Mouse (Mus musculus): ENCODE data around the gene Kctd13. TPM values are rescaled to one million over a fixed set of nuclear protein-coding genes. Genes with fewer than 3 reads are reported as not detected.

The Kctd13 gene
- polyA plus RNA-seq, 1 experiment, result 9.1 TPM

DNA sequence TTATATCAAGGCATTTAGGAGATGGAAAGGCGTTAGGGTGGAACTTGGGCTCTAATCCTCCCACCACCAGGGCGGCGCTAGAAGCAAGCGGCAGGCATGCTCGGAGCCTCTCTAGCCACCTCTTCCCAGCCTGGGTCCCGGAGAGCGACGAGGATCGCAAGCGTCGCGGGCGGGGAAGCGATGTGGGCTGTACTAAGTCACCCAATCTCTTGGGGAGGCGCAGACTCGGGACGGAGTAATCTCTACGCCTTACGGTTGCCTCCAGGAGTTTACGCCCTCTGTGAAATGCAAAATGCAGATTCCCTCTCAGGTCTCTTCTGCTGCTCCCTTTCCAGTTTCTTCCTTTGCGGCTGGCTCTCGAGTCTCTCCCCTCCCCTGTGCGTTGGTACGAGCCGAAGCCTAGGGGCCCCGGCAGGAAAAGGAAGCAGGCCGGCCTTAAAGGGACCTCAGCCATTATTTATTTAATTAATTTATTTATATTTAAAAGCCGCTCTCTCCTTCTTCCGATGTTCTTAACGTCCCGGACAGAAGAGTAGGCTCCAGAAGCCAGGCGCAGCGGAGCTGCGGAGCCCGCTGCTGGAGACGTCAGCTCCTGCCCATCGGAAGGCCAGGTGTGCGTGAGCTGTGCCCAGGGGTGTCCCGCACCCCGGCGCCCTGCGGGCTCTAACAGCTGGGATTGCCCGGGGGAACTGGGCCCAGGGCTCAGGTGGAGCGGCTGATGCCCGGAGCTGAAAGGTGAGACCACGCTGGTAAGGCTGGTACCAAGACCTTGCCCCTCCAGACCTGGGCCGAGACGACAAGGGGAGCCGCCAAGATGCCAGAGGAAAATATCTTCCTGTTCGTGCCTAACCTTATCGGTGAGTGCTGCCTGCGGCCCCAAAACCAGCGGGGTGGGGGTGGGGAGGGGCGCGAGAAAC is 47.5 kb downstream of the Kctd13 start, which contains the start of gene Cdiptos:
Gene Cdiptos (minus strand): TSS at position 149 of the 917 bp plus-strand sequence.
- no peaks in the 10 kb centered on the region for H3K4me1 ChIP-seq (ENCODE audit: control insufficient read depth, insufficient read depth, low read length)
- H3K27ac ChIP-seq (ENCODE audit: insufficient read depth, low read length), result peak within 1 kb of the TSS; percentile 97
- TF ChIP-seq POLR2A (IDR thresholded peaks at IDR 0.05; ENCODE audit: low read depth, low read length), result 0 out of 2 replicates have a peak, but pooled peaks have one; percentile 12
- peak; percentile 84 for TF ChIP-seq CTCF (IDR thresholded peaks at IDR 0.05; ENCODE audit: borderline replicate concordance, insufficient read depth, low read length)
- peak within 1 kb of the TSS; percentile 98 for H3K4me3 ChIP-seq (ENCODE audit: insufficient read depth, low read length)

DNA sequence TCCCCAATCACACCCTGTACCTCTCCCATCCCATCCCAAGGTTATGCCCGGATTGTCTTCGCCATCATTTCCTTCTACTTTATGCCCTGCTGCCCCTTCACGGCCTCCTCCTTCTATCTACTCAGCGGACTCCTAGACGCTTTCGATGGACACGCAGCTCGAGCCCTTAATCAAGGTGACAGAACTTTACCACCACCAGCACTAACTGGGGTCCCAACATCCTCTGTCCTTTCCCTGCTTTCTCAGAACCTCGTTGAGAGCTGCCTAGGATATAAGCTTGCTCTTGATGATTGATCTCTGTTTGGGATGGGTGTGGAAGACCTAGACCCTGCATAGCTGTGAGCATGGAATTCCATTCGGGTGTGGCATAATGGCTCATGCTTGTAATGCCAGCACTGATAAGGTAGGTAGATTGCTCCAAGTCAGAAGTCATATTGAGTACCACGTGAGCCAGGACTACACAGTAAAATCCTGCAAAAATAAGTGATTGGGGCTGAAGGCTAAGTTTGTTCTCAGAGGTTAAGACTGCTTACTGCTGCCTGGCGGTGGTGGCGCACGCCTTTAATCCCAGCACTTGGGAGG is 48.3 kb downstream of the Kctd13 start:
- H3K4me3 ChIP-seq (ENCODE audit: insufficient read depth, low read length), result peak overlapping the region; percentile 98
- no peaks in the 10 kb centered on the region for H3K4me1 ChIP-seq (ENCODE audit: control insufficient read depth, insufficient read depth, low read length)
- no peak for TF ChIP-seq CTCF (IDR thresholded peaks at IDR 0.05; ENCODE audit: borderline replicate concordance, insufficient read depth, low read length)
- 0 out of 2 replicates have a peak, but pooled peaks have one; percentile 10 for TF ChIP-seq POLR2A (IDR thresholded peaks at IDR 0.05; ENCODE audit: low read depth, low read length)
- H3K27ac ChIP-seq (ENCODE audit: insufficient read depth, low read length), result 0 out of 2 replicates have a peak overlapping the region, but pooled peaks have one; percentile 24

DNA sequence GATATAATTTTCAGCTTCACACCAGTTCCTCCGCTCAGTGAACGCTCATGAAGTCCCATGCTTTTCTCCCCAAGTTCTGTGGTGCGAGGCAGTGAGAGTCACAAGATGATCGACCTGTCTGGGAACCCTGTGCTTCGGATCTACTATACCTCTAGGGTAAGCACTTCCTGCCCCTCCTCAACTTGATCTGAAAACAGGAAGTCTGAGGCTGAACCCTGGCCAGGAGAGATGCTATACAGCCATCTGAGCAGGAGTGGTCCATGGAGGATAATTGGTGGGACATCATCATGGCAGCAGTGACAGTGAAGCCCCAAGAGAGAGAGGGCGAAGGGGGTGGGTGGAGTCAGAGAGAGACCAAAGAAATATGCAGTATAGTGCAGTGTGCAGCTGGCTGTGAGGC is 50.2 kb downstream of the Kctd13 start:
- Histone ChIP-seq H3K4me1 (ENCODE audit: control insufficient read depth, insufficient read depth, low read length) (no peaks in the 10 kb centered on the region), H3K4me3 (ENCODE audit: insufficient read depth, low read length) (no peak overlapping the region), H3K27ac (ENCODE audit: insufficient read depth, low read length) (no peak overlapping the region)
- TF ChIP-seq CTCF (IDR thresholded peaks at IDR 0.05; ENCODE audit: borderline replicate concordance, insufficient read depth, low read length) (no peak), POLR2A (IDR thresholded peaks at IDR 0.05; ENCODE audit: low read depth, low read length) (no peak)

DNA sequence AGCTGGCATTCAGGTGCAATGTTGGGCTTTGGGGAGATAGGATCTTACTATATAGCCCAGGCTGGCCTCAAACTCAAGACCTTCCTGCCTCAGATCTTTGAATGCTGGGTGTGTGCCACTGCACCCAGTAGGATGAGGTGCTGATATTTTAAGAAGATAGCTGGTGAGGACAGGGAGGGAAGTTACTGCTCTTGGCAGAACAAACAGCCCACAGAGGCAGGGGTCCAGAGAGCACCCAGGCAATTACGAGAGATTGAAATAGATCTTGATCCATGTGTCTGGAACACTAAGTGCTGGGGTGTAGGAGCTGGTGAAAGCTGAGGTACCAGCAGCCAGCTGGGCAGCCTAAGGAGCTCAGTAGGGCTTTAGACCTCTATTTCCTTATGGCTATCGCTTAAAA is 52.9 kb downstream of the Kctd13 start:
- Histone ChIP-seq H3K27ac (ENCODE audit: insufficient read depth, low read length) (no peak overlapping the region), H3K4me3 (ENCODE audit: insufficient read depth, low read length) (no peak overlapping the region), H3K4me1 (ENCODE audit: control insufficient read depth, insufficient read depth, low read length) (no peaks in the 10 kb centered on the region)
- TF ChIP-seq POLR2A (IDR thresholded peaks at IDR 0.05; ENCODE audit: low read depth, low read length) (no peak), CTCF (IDR thresholded peaks at IDR 0.05; ENCODE audit: borderline replicate concordance, insufficient read depth, low read length) (no peak)

DNA sequence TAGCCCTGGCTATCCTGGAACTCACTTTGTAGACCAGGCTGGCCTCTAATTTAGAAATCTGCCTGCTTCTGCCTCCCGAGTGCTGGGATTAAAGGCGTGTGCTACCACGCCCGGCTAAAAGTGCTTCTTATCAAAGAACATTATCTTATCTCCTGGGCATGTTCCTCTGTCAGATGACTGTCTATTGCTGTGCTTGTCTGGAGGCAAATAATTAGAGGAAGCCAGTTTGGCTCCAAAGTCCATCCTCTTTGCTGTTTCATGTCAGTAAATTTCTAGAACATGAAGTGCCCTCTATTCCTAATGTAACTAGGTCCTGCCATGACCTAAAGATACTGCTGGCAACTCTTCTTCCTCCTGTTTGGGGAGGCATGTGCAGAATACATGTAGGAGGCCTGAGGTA is 53.4 kb downstream of the Kctd13 start:
- Histone ChIP-seq H3K4me3 (ENCODE audit: insufficient read depth, low read length) (no peak overlapping the region), H3K27ac (ENCODE audit: insufficient read depth, low read length) (no peak overlapping the region), H3K4me1 (ENCODE audit: control insufficient read depth, insufficient read depth, low read length) (no peaks in the 10 kb centered on the region)
- TF ChIP-seq POLR2A (IDR thresholded peaks at IDR 0.05; ENCODE audit: low read depth, low read length), result no peak
- no peak for TF ChIP-seq CTCF (IDR thresholded peaks at IDR 0.05; ENCODE audit: borderline replicate concordance, insufficient read depth, low read length)

DNA sequence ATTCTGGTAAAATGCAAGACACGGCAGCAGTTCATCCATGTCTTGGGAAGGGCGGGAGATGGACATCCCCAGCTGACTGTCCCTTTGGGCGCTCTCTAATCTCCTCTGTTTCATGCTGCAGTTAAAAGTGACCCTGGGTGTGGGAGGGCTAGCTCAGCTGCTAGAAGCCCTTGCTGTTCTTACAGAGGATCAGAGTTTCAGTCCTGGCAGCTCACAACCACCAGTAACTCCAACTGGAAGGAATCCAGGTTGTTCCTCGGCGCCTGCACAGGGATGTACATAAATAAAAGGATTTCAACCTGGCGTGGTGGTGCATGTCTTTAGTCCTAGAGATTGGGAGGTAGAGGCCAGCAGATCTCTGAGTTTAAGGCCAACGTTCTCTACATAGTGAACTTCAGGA is 54.4 kb downstream of the Kctd13 start:
- H3K4me3 ChIP-seq (ENCODE audit: insufficient read depth, low read length), result no peak overlapping the region

DNA sequence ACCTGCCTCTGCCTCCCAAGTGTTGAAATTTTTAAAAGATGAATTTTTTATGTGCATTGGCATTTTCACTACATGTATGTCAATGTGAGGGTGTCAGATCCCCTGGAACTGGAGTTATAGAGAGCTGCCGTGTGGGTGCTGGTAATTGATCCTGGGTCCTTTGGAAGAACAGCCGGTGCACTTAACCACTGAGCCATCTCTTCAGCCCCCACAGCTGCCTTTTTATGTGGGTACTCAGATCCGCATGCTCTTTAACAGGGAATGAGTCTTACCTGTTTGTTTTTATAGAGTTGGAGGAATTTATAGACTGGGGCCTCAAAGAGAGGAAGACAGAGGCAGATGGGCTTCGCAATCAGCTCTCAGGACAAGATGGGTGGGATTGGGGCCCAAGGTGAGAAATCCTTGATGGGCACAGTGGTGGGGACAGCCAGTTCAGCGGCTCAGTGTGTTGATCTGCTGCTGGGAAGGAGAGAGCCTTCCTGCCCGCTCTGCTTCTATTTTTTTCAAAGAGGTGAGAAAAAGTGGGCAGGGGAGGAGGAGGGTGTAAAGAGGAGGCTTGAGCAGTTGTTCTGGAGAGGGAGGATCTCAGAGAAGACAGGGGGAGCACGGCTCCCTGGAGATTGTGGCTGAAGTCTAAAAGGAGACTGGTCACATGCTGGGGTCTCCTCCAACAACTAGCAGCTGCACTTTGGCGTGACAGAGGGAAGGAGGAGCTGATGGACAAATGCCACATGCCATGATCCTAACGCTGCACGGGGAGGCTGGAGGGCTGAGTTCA is 56.2 kb downstream of the Kctd13 start:
- Histone ChIP-seq H3K4me1 (ENCODE audit: control insufficient read depth, insufficient read depth, low read length) (no peaks in the 10 kb centered on the region), H3K4me3 (ENCODE audit: insufficient read depth, low read length) (no peak overlapping the region), H3K27ac (ENCODE audit: insufficient read depth, low read length) (no peak overlapping the region)
- TF ChIP-seq CTCF (IDR thresholded peaks at IDR 0.05; ENCODE audit: borderline replicate concordance, insufficient read depth, low read length), result no peak

More for the DNA sequence above, 54.4 kb downstream of the Kctd13 start:
- TF ChIP-seq CTCF (IDR thresholded peaks at IDR 0.05; ENCODE audit: borderline replicate concordance, insufficient read depth, low read length) (no peak), POLR2A (IDR thresholded peaks at IDR 0.05; ENCODE audit: low read depth, low read length) (no peak)
- Histone ChIP-seq H3K4me1 (ENCODE audit: control insufficient read depth, insufficient read depth, low read length) (no peaks in the 10 kb centered on the region), H3K27ac (ENCODE audit: insufficient read depth, low read length) (no peak overlapping the region)

DNA sequence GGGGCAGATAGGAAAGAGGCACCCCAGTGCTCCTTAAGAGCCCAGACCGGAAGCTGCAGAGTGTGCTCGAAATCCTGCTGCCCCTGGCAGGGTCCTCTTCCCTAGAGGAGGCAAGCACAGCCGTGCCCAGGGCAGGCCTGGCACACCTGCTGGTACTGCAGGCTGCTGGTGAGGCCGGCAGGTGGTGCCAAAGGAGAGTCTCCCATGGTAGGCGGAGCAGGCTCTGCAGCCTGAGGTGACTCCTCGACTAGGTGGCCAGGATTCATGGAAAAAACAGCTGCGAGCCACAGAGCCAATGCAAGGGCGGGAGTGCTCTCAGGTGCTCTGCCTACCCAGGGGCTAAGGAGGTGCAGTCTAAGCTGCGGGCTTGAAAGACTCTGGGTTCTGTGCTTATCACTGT is 57.6 kb downstream of the Kctd13 start:
- Histone ChIP-seq H3K27ac (ENCODE audit: insufficient read depth, low read length) (no peak overlapping the region), H3K4me3 (ENCODE audit: insufficient read depth, low read length) (no peak overlapping the region), H3K4me1 (ENCODE audit: control insufficient read depth, insufficient read depth, low read length) (no peaks in the 10 kb centered on the region)
- TF ChIP-seq CTCF (IDR thresholded peaks at IDR 0.05; ENCODE audit: borderline replicate concordance, insufficient read depth, low read length) (peak; percentile 43; the same call in 1 of the 2 replicates), POLR2A (IDR thresholded peaks at IDR 0.05; ENCODE audit: low read depth, low read length) (no peak)

DNA sequence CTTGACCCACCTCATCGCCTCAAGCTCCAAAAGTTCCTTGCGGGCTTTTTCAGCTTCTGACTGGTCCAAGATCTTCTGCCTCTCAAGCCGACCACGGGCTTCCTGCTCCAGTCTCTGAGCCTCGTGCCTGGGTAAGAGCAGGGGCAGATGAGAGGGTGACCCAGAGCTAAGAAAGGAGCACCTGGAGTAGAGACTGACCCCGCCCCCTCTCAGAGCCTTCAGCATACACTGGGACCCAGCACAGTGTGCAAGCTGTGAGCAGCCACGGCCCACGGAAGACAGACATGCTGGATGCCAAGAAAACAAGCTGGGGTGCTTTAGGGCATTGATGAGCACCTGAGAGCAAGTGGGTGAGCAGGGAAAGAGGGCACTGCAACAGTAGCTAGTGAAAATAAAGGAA is 60.1 kb downstream of the Kctd13 start:
- TF ChIP-seq POLR2A (IDR thresholded peaks at IDR 0.05; ENCODE audit: low read depth, low read length), result no peak
- no peak for TF ChIP-seq CTCF (IDR thresholded peaks at IDR 0.05; ENCODE audit: borderline replicate concordance, insufficient read depth, low read length)
- H3K27ac ChIP-seq (ENCODE audit: insufficient read depth, low read length), result no peak overlapping the region
- H3K4me1 ChIP-seq (ENCODE audit: control insufficient read depth, insufficient read depth, low read length), result no peaks in the 10 kb centered on the region
- no peak overlapping the region for H3K4me3 ChIP-seq (ENCODE audit: insufficient read depth, low read length)

Other genes with a start within 250 kb of the Kctd13 start
- gene Bola2, start 233.5 kb upstream of the Kctd13 start, polyA plus RNA-seq (2011; ENCODE audit: insufficient read length, low read depth, missing spikeins), result 56.5 and 84.6 TPM in 2 replicates
- 5.7 and 8.7 TPM in 2 replicates for gene Slx1b, start 233.1 kb upstream of the Kctd13 start, polyA plus RNA-seq (2011; ENCODE audit: insufficient read length, low read depth, missing spikeins)
- gene Coro1a, start 221.1 kb upstream of the Kctd13 start, polyA plus RNA-seq (2011; ENCODE audit: insufficient read length, low read depth, missing spikeins), result 1.0 and 6.5 TPM in 2 replicates
- gene Mapk3, start 169.3 kb upstream of the Kctd13 start, polyA plus RNA-seq (2011; ENCODE audit: insufficient read length, low read depth, missing spikeins), result 132 and 145 TPM in 2 replicates
- gene Gdpd3, start 162.5 kb upstream of the Kctd13 start, polyA plus RNA-seq (2011; ENCODE audit: insufficient read length, low read depth, missing spikeins), result 2.8 and 3.6 TPM in 2 replicates
- gene Ypel3, start 151.9 kb upstream of the Kctd13 start, polyA plus RNA-seq (2011; ENCODE audit: insufficient read length, low read depth, missing spikeins), result 58.8 and 62.2 TPM in 2 replicates
- gene Tbx6, start 147.4 kb upstream of the Kctd13 start, polyA plus RNA-seq (2011; ENCODE audit: insufficient read length, low read depth, missing spikeins), result 0.49 TPM in 1 of 2 replicates, not detected in the other
- gene Ppp4c, start 136.4 kb upstream of the Kctd13 start, polyA plus RNA-seq (2011; ENCODE audit: insufficient read length, low read depth, missing spikeins), result 106 and 118 TPM in 2 replicates
- 0.37 and 1.2 TPM in 2 replicates for gene Fam57b, start 131.2 kb upstream of the Kctd13 start, polyA plus RNA-seq (2011; ENCODE audit: insufficient read length, low read depth, missing spikeins)
- gene 4930451I11Rik, start 97.2 kb upstream of the Kctd13 start, polyA plus RNA-seq (2011; ENCODE audit: insufficient read length, low read depth, missing spikeins), result not detected in 2 replicates
- gene Doc2a, start 81.5 kb upstream of the Kctd13 start, polyA plus RNA-seq (2011; ENCODE audit: insufficient read length, low read depth, missing spikeins), result not detected in 2 replicates
- gene Hirip3, start 66.9 kb upstream of the Kctd13 start, polyA plus RNA-seq (2011; ENCODE audit: insufficient read length, low read depth, missing spikeins), result 20.5 and 40.2 TPM in 2 replicates
- 54.0 and 63.0 TPM in 2 replicates for gene Ino80e, start 66.5 kb upstream of the Kctd13 start, polyA plus RNA-seq (2011; ENCODE audit: insufficient read length, low read depth, missing spikeins)
- 42.0 and 45.4 TPM in 2 replicates for gene Taok2, start 44.2 kb upstream of the Kctd13 start, polyA plus RNA-seq (2011; ENCODE audit: insufficient read length, low read depth, missing spikeins)
- 30.7 and 33.6 TPM in 2 replicates for gene Tmem219, start 6.0 kb upstream of the Kctd13 start, polyA plus RNA-seq (2011; ENCODE audit: insufficient read length, low read depth, missing spikeins)
- 0.30 TPM in 1 of 2 replicates, not detected in the other for gene Asphd1, start 20.7 kb downstream of the Kctd13 start, polyA plus RNA-seq (2011; ENCODE audit: insufficient read length, low read depth, missing spikeins)
- not detected in 2 replicates for gene Sez6l2, start 21.7 kb downstream of the Kctd13 start, polyA plus RNA-seq (2011; ENCODE audit: insufficient read length, low read depth, missing spikeins)
- 134 and 139 TPM in 2 replicates for gene Cdipt, start 47.0 kb downstream of the Kctd13 start, polyA plus RNA-seq (2011; ENCODE audit: insufficient read length, low read depth, missing spikeins)
- gene Cdiptos, start 47.2 kb downstream of the Kctd13 start, polyA plus RNA-seq (2011; ENCODE audit: insufficient read length, low read depth, missing spikeins), result 1.7 TPM in 1 of 2 replicates, not detected in the other
- 32.2 and 47.6 TPM in 2 replicates for gene Mvp, start 85.7 kb downstream of the Kctd13 start, polyA plus RNA-seq (2011; ENCODE audit: insufficient read length, low read depth, missing spikeins)
- 21.7 and 25.6 TPM in 2 replicates for gene Pagr1b, start 87.6 kb downstream of the Kctd13 start, polyA plus RNA-seq (2011; ENCODE audit: insufficient read length, low read depth, missing spikeins)
- 14.0 and 14.3 TPM in 2 replicates for gene Pagr1a, start 88.5 kb downstream of the Kctd13 start, polyA plus RNA-seq (2011; ENCODE audit: insufficient read length, low read depth, missing spikeins)
- gene Gm42742, start 92.2 kb downstream of the Kctd13 start, polyA plus RNA-seq (2011; ENCODE audit: insufficient read length, low read depth, missing spikeins), result 13.5 and 15.7 TPM in 2 replicates
- 3.1 and 15.3 TPM in 2 replicates for gene Prrt2, start 92.3 kb downstream of the Kctd13 start, polyA plus RNA-seq (2011; ENCODE audit: insufficient read length, low read depth, missing spikeins)
- gene Maz, start 98.2 kb downstream of the Kctd13 start, polyA plus RNA-seq (2011; ENCODE audit: insufficient read length, low read depth, missing spikeins), result 86.9 and 127 TPM in 2 replicates
- gene Kif22, start 113.6 kb downstream of the Kctd13 start, polyA plus RNA-seq (2011; ENCODE audit: insufficient read length, low read depth, missing spikeins), result 22.5 and 37.4 TPM in 2 replicates
- not detected in 2 replicates for gene Zg16, start 158.4 kb downstream of the Kctd13 start, polyA plus RNA-seq (2011; ENCODE audit: insufficient read length, low read depth, missing spikeins)
- 0.42 and 1.1 TPM in 2 replicates for gene AI467606, start 162.5 kb downstream of the Kctd13 start, polyA plus RNA-seq (2011; ENCODE audit: insufficient read length, low read depth, missing spikeins)
- 0.25 TPM in 1 of 2 replicates, not detected in the other for gene Qprt, start 193.3 kb downstream of the Kctd13 start, polyA plus RNA-seq (2011; ENCODE audit: insufficient read length, low read depth, missing spikeins)
- not detected in 2 replicates for gene Spn, start 208.9 kb downstream of the Kctd13 start, polyA plus RNA-seq (2011; ENCODE audit: insufficient read length, low read depth, missing spikeins)

All from embryonic fibroblast, embryonic 13.5 days (primary cell).